Mouse (Mus musculus): ENCODE measurements around the gene Nit1.

DNA sequence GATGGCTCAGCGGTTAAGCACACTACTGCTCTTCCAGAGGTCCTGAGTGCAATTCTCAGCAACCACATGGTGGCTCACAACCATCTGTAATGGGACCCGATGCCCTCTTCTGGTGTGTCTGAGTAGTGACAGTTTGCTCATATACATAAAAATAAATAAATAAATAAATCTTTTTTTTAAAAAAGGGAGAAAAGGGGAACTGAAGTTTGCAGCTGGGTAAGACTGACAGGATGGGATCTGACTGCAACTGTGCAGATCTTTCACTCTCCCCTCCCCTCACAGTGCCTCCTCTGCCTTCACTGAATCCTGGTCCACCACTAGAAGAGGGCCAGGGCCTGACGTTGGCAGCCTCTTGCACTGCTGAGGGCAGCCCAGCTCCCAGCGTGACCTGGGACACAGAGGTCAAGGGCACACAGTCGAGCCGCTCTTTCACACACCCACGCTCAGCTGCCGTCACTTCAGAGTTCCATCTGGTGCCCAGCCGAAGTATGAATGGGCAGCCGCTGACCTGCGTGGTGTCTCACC is 36.7 kb upstream of the Nit1 start:
- TF ChIP-seq POLR2A (IDR thresholded peaks at IDR 0.05; ENCODE audit: borderline replicate concordance, insufficient read depth, low read length) (no peak), CTCF (IDR thresholded peaks at IDR 0.05; ENCODE audit: borderline replicate concordance, insufficient read depth, low read depth, low read length) (no peak)
